Mouse (Mus musculus) lung, postnatal 4 days (tissue): Measurements from ENCODE around the gene Rubcnl.

Experiments
- DNase-seq, 2 experiments: peaks; one replicate each; pipeline ENCODE4 v3.0.0; 2021

Rubcnl gene

DNA sequence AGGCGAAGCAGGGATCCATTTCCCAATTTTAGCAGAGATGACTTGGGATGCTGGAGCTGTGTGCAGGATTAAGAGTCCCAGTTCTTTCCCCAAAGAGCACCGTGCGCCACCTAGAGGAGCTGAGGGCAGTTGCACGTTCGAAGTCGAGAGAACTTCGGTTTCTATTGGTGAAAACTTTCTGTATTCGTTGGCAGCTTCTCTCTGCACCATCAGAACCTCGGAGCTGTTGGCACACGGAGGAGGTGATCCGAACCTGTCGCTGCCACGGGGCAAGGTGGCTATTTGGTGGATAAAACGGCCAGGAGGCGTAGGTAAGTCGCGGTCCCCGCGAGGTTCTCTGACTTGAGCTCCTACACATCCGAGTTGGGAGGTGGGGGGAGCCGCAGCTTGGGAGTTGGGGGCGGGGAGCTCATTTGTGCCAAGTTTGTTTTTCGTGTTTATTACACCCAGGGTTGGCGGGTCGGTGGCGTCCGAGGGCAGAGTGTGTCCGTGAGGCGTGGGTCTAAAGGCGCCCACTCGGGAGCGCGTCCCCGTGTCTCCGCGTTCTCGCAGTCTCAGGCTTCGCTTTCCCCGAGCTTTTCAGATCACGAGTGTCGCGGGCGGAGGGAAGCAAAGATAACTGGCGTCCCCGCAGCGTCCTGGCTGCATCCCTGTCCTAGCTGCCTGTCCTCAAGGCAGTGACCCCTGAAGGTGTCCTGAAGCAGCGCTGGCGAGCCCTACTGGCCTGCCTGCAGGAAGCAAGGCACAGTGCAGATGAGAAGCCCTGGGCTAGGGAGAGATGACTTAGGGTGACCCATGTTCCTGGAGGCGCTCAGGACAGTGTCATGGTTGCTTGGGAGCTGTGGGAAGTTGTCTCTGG, at the start of gene Rubcnl:
Rubcnl (plus strand) TSS at position 172 of the 859 bp plus-strand sequence.
- peak; percentile 65 to 81 for DNase-seq

DNA sequence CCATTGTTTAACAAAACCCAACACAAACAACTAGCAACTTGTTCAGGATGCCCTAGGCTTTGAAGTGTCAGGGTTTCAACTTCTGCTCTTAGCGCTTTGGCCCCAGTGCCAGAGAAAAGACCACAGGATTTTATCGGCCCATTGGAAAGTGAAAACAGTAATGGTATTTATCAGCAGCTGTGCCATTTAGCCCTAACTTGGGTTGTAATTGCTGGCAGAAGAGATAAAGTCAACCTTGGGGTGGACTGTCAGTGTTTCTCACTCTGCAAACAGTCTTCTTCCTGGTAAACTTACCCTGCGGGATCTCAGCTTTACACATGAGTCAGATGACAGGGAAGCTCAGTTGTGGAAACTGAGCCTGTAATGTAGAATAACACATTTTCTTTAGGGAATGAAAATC, 43.6 kb upstream of the Rubcnl start:
- DNase-seq: no peak

DNA sequence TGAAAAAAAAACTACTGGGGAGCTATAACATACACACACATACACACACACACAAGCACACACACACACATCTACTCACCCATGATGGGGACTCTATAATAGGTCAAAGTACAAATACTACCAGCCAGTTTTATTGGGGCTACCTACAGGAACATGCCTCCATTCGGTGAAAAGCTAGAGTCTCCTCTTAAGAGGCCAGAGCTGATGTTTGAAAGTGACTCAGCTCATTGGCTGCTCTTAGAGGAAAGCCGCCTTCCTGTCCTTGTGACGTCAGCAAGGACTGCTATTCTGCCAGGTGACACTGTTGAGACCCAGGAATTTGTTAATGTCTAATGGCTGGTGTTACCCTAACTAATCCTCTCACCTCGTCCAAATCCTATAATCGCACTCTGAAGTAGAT, 43.1 kb upstream of the Rubcnl start:
- no peak for DNase-seq

DNA sequence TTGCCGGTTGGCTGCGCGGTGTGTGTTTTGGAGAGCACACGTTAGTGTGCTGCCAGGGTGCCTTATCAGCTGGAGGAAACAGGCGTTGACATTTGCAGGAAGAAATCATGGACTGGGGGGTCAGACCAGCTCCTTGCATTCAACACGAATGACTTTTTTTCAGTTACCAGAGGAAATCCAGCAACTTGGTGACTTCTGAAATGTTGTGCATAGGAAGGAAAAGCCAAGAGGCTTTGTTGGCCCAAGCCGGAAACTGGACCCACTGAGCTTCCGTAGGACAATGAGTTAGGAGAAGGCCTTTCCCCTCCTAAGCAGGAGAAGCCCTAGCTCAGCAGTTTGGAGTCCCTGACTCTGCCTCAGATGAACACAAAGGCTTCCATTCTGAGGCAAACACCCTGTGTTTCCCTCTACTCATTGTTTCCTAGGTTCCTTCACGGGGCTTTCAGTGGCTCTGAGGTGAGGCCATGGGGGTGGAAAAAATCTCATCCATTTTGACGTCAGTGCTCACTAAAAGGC, 41.6 kb upstream of the Rubcnl start:
- peak; percentile 22 to 50 for DNase-seq

DNA sequence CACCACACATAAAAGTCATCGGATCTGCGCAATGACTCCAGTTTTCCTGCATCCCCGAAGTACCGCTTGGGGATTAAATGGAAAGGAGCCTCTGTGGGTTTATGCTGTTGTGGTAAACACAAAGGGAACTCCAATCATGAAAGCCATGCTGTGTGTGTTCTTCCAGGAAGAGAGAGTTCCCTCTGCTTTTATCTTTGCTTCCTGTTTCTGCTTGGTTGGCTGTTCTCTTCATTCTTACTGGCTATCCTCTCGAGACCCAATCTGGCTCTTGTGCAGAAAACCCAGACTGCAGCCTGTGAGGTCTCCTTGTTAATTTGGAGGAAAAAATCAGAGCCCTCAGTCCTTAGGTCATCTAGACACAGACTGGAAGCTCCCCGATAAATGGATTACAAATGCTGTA, 38.9 kb upstream of the Rubcnl start:
- no peak for DNase-seq

DNA sequence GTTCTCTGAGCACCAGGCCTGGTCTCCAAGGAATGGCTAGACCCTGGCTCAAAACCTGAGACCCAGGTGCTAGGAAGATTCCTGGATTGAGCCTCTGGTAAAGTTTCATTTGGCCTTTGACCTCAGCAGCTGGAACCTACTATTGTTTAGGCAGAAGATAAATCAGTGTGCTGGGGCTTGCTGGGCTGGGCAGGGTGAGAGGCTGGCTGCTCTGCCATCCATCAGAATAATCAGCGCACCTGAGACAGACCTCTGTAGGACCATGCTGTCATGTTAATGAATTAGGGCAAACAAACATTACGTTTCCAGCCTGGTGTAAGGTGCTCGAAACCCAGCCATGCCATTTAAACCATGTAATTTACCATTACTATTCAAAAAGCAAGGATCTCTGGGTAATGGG, 34.8 kb upstream of the Rubcnl start:
- DNase-seq: no peak

DNA sequence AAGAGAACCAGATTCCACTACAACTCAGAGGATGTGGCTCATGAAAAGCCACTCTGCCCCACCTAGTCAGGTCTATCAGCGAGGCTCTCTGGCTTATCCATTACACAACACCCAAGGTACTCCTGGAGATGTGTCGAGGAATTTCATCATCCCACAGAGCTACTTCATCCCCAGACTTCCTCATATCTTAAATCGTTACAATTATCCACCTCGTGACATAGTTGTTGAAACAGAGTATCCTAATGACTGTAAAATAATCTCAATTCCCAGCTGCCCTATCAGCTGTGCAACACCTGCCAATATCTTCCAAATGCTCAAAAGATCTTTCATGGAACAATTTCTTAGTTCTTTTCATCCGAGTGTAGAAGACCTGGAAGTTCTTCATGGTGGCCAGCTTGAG, 32.7 kb upstream of the Rubcnl start:
- DNase-seq: no peak

DNA sequence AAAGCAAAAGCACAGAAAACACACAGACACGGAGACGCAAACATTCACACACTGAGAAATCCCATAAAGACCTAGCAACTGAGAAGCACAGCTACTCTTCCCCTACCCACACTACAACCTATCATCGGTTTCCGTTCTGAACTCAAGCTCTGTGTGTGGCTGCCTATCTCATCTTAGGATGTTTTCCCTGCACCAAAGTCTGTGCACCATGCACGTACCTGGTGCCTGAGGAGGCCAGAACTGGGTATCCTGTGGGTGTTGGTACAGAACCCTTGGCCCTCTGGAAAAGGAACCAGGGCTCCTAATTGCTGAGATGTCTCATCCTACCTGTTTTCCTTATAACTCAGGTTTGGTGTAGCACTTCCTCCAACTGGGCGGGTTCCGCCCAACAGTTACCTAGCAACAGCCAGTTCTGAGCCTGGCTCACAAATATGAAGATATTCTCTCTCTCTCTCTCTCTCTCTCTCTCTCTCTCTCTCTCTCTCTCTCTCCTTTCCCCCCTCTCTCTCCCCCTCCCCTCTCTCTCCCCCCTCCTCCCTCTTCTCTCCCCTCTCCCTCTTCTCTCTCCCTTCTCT, 30.9 kb upstream of the Rubcnl start:
- DNase-seq: no peak

DNA sequence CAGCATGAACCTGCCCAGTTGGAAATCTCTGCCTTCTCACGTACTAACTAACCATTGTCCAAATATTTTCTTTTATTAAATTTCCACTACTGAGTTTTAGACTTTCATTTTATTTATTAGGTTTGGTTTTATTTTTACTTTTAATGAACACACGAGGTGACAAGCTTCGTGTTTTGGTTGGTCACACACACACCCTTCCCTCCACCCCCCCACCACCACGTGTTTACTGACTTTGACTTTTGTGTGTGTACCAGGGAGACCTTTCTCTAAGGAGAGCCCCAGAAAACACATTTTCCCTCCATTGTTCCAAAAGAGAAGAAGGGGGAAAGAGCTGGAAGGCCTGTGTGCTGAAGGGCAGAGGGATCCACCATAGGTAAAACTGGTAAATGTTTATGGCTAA, 30.2 kb upstream of the Rubcnl start:
- no peak for DNase-seq

DNA sequence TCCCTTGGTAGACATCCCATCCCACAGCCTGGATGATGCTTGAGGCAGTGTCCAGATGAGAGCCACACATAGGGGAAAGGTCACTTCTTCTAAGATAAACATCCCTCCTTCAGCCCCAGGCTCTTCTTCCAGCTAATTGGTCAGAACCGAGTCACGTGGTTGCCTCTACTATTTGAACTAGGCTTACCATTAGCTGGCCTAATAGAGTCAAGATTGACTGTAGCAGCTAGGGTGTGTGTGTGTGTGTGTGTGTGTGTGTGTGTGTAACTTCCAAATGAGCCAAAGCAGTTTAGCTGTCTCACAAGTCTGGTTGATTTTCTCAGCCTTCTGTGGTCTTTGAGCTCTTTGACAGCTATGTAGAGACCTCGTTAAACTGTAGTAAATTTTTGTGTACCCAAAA, 29.3 kb upstream of the Rubcnl start:
- DNase-seq: no peak

DNA sequence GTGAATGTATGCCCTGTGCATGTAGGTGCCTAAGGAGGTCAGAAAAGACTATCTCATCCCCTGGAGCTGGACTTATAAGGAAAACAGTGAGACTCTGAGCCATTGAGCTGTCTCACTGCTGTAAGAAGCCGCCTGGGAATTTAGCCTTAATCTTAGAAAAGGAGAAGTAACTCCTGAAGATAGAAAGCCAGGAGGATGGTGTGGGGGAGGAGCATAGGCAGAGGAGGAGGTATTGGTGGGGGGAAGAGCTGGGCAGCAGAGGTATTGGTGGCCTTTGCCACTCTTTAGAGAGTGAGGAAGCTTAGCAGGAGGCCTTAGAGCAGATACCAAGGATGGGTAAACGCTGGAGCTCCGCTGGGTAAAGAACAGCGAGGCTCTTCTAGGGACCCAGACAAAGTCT, 26.5 kb upstream of the Rubcnl start:
- DNase-seq: no peak

DNA sequence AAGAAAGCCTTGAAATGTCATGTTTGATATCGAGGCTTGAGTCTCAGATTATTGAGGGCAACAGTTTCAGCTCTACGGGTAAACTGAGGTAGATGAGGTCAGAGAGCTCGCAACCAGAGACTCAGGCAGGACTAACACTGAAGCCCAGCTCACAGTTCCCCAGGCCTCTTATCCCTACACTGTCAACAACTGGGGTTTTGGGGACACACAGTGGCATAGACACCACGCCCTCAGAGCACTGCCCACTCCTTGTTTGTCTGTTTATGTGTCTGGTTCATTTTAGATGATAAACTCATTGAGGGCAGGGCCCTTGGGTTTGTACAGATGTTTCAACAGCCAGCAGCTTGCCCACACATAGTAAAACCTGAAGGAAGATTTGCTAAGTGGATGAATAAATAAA, 25.9 kb upstream of the Rubcnl start:
- no peak for DNase-seq

DNA sequence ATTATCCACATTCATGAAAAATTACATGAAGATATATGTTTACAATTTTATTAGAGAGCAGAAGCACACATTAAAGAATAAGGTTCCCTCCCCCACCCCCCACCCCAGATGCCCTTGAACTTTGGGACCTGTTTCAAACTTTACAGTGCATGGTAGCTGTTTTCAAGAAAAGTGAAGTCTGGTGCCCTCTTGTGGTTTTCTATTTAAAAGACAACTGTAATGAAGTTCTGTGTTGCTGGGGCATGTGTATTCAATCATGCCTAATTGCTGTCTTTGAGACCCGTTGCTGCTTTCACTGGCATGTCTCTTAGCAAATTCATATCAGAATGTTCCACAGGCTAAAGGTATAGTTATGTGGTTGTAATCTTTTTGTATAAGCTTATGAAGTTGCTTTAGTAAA, 25.3 kb upstream of the Rubcnl start:
- DNase-seq: no peak

DNA sequence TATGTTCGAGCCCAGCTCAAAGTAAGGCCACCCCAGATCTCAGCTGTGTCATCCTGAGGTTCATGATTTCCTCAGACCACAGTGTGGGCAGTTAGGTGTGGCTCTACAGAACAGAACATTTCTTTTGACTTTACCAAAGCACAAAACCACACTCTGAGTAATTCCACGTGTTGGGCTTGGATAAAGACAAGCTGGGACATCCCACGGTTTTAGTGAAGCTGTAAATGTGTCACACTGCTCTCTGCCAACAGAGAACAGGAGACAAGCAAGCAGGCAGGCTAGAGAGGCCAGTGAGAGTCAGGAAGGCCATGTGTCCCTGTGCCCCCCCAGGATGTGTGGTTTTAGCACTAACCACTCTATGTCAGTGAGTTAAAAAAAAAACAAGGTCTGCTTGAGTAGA, 19.3 kb upstream of the Rubcnl start:
- no peak for DNase-seq

DNA sequence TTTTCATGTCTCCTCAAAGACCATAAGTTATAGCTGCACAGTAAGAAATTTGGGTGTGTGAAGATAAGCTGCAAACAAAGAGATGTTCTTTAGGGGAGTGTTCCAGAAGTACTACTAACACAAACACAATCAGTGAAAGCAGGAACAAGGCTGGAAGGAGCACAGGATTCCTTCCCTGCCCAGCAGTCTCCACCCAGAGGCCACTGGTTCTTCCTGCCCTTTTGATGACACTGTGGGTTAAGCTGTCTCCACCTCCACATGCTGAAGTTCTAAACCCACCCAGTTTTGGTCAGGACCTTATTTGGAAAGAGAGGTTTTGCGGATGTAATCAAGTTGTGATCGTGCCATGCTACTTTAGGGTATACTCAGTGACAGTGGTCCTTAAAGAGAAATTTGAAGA, 18.8 kb upstream of the Rubcnl start:
- no peak for DNase-seq

DNA sequence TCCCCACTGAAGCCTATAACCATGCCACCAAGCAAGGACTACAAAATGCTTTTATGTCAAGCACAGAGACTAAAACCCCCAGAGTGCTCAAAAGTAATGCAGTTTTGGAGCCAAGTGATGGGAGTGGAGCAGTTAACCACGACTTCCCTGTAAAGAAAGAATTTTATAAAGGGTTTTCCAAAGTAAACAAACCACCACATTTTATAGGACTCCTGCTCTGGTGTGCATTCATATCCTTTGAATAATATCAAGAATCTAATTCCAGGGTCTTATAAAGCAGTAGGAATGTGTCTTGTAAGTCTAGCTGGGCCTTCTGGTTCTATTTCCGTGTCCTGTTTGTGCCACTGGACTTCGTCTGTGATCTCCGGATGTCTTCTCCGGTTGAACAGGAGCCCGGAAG, 14.5 kb upstream of the Rubcnl start:
- DNase-seq: no peak

DNA sequence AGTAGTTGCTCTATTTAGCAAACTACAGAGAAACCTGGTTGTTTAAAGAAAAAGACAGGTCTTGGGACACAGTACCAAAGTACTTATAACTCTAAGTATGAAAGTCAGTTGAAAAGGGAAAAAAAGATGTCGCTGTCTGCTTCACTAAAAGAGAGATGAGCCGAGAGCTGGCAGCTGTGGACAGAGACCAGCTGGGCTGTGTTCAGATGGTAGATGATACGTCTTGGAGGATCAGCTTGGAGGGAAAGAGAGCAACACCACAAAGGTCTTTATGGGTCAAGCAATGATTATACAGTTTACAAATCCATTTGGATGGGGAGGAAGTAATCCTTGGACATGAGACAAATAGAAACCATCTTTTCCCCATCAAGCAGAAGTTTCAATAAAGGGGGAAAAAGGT, 12.5 kb upstream of the Rubcnl start:
- peak in 1 of 2 experiments; percentile 52 for DNase-seq

DNA sequence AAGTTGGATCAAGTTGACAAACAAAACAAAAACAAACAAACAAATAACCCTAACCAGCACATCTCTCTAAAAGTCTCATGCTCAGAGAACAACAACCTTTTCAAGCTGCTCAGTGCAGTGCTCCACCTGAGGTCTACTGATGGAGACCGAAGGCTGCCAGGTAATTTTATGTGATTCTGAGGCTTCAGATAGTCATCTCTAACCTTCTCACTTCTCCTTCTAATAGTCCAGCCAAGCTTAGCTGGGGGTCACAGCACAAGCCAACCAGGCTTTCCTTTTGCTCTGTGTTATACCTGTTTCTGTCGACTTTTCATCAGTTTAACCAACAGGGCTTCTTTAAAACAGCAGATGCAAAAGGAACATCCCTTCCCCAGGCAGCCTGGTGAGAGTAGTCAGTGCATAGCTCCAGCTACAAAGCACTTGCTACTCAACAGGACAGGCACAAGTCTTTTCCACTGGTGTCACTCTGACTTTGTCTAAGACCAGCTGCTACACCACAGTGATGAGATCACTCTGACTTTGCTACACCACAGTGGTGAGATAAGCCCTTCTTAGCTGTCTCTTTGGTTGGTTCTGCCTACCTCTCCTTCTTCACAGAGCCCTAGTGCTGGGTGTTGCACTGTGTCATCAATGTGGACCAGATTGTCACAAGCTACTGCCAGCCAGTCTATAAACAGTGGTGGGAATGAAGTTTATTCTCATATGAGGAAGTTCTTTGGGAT, 10.2 kb upstream of the Rubcnl start:
- no peak for DNase-seq

DNA sequence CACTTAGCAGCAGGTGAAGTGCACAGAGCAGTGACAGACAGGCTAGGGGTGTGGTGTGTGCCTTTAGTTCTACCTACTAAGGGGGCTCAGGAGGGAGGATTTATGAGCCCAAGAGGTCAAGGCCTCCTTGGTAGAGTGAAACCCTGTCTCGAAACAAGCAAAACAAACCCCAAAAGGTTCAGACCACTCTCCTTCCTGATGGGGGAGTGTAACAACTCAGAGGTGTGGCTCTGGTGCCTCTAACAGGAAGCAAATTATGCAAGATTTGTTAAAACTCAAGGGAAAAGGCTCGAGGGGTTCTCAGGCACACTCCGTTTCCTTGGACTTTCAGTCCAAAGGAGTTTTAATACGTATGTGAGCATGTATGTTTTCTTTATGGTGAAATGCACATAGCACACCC, 5.5 kb upstream of the Rubcnl start:
- no peak for DNase-seq

DNA sequence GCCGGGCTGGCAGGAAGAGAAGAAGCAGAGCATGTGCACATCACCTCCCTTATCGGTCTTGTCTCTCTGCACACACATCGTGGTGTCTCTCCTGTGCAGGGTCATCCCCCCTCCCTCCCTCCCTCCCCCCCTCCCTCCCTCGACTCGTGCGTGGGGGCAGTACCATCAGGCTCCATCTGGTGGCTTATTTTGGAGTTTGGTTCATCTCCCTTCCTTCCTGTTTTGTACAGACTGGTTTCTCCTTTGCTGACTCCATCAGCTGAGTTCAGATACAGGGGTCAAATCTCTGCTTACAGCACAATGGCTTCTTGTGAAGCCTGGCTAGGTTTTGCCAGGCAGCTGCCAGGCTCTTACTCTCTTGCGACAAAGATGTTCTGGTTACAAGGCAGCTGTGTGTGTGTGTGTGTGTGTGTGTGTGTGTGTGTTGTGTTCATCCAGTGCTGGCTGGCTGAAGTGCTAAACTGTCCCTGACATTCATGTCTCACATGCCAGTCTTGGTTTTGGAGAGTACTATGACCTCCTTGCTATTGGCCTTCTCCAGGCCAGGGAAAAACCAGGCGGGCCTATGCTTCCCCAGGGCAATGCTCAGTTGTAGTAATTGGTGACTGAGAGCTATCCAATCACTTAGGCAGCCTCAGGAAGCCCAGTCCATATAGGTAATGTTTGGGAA, 4.7 kb upstream of the Rubcnl start:
- peak in 1 of 2 experiments; percentile 57 for DNase-seq

DNA sequence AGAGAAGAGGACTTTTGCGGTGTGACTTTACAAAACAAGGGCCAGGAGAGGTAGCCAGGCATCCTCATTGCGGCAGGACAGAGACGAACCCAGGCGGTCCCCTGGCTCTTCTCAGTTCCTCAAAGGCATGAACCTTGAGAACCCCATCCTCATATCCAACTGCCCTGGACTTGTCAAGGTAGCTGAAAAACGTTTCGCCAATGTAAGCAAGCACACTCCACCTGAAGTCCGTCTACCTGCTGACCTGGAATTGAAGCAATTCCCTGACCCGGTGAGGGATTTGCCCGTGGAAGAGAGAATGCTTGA, 841 bp downstream of the Rubcnl start:
- no peak for DNase-seq

DNA sequence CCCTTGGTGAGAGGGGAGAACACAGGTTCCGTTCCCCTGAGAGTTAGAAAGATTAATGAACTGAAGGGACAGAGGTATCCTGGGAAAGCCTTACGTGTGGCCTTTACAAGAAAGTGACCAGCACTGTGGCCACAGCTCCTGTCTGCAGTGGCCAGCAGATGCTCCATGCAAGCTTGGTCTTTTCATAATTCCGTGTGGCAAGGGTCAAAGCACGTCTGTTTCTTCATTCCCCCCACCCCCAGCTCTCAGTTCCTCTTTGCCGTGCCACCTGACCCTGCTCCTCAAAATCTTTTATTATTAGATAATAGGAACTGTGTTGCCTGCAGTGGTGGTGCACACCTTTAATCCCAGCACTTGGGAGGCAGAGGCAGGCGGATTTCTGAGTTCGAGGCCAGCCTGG, 1.4 kb downstream of the Rubcnl start:
- DNase-seq: peak in 1 of 2 experiments; percentile 31
